Comparison of ENCODE assay signal across 9 mouse cellular contexts in the genomic region with DNA sequence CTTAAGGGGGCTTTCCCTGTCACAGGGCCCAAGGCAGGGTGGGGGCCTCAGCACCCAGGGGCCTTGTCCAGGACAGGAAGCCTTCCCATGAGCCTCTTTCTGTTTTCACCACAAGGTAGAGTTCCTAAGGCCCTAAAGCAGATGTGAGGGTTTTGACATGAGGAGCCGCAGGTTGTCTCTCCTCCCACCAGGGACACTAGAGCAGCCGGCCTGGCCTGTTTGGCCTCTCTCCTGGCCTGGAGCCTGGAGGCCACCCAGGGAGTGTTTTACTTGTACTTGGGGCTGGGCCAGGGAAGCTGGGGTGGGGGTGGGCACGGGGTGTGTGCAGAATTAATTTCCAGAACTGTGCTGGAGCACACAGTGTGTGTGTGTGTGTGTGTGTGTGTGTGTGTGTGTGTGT. TPM values are rescaled to one million over a fixed set of nuclear protein-coding genes. Genes with fewer than 3 reads are reported as not detected.
DNase-seq lines count a peak whose midpoint lies in the region; ATAC-seq and TF ChIP-seq lines count a peak whose summit lies in the region.
"Had no signal": no experiment of that assay in that cellular context is flagged by ENCODE, and none has a peak within 500 bp of the region (broad histone marks: within the 10 kb centered on the region; RNA-seq: fewer than 3 reads in every experiment).

No protein-coding gene starts in this region.

- no peak overlapping the region for H3K9ac ChIP-seq in midbrain, embryonic 16.5 days (ENCODE audit: low read depth, low read length)
- no peak overlapping the region for H3K9ac ChIP-seq in heart, postnatal 0 days (replicated peaks; ENCODE audit: low read depth, low read length)
- H3K9ac ChIP-seq: neural tube, embryonic 12.5 days had no signal

- DNase-seq in adrenal gland, adult (ENCODE audit: inconsistent age in 2 of 2, low spot score in 1 of 2), result peak; percentile 27 to 50
- DNase-seq in adrenal gland, adult 8-10 months, result no peak
- DNase-seq in midbrain, embryonic 10.5 days (ENCODE audit: low spot score), result peak; percentile 36
- DNase-seq in heart, postnatal 0 days (ENCODE audit: low spot score), result peak; percentile 80
- DNase-seq in lung, adult 18-20 months, result peak; percentile 71 to 82
- peak; percentile 78 to 80 for DNase-seq in urinary bladder, postnatal 4 days (ENCODE audit: low spot score in 2 of 2)
- DNase-seq in thymus, adult 2 months, result no peak

- no peak for TF ChIP-seq POLR2A in thymus, adult 2 months (IDR thresholded peaks at IDR 0.05; ENCODE audit: control insufficient read depth, extremely low read depth, insufficient read depth, low read length, poor library complexity)

- TF ChIP-seq CTCF in heart, postnatal 0 days (IDR thresholded peaks at IDR 0.05; ENCODE audit: low read depth), result peak; percentile 38; the same call in 1 of the 2 replicates
- no peak for TF ChIP-seq CTCF in thymus, adult 2 months (IDR thresholded peaks at IDR 0.05; ENCODE audit: borderline replicate concordance, control insufficient read depth, extremely low read depth, insufficient read depth, low read length, poor library complexity)

- no peak for ATAC-seq in midbrain, embryonic 16.5 days
- peak; percentile 74 for ATAC-seq in heart, postnatal 0 days (ENCODE audit: insufficient read depth, low read depth)

- no peak overlapping the region for H3K4me3 ChIP-seq in midbrain, embryonic 10.5 days
- no peak overlapping the region for H3K4me3 ChIP-seq in midbrain, embryonic 16.5 days (ENCODE audit: low read depth, low read length)
- no peak overlapping the region for H3K4me3 ChIP-seq in heart, postnatal 0 days (ENCODE audit: low read depth, low read length)
- no peak overlapping the region for H3K4me3 ChIP-seq in thymus, adult 2 months (ENCODE audit: control insufficient read depth, insufficient read depth, low read length)
- H3K4me3 ChIP-seq: neural tube, embryonic 12.5 days had no signal

- peaks cover 39% of the 10 kb centered on the region for H3K4me1 ChIP-seq in midbrain, embryonic 10.5 days
- peaks cover 2% of the 10 kb centered on the region; the same call in 1 of the 2 replicates for H3K4me1 ChIP-seq in midbrain, embryonic 16.5 days (ENCODE audit: control insufficient read depth, insufficient read depth, low read length)
- peaks cover 32% of the 10 kb centered on the region for H3K4me1 ChIP-seq in heart, postnatal 0 days (ENCODE audit: control insufficient read depth, insufficient read depth)
- H3K4me1 ChIP-seq in thymus, adult 2 months (replicated peaks; ENCODE audit: control insufficient read depth, insufficient read depth, low read length), result no peaks in the 10 kb centered on the region

- no peak overlapping the region for H3K4me2 ChIP-seq in midbrain, embryonic 16.5 days (ENCODE audit: low read length)
- no peak overlapping the region for H3K4me2 ChIP-seq in heart, postnatal 0 days (ENCODE audit: low read depth, low read length)
- H3K4me2 ChIP-seq: neural tube, embryonic 12.5 days had no signal

- no peaks in the 10 kb centered on the region for H3K36me3 ChIP-seq in midbrain, embryonic 10.5 days
- no peaks in the 10 kb centered on the region for H3K36me3 ChIP-seq in midbrain, embryonic 16.5 days (ENCODE audit: control insufficient read depth, insufficient read depth, low read length)
- no peaks in the 10 kb centered on the region for H3K36me3 ChIP-seq in heart, postnatal 0 days (replicated peaks; ENCODE audit: control insufficient read depth, insufficient read depth, low read length)
- no peaks in the 10 kb centered on the region for H3K36me3 ChIP-seq in thymus, adult 2 months (ENCODE audit: control insufficient read depth, insufficient read depth, low read length)
- H3K36me3 ChIP-seq: neural tube, embryonic 12.5 days had no signal

- H3K27me3 ChIP-seq in midbrain, embryonic 10.5 days (ENCODE audit: low read depth, poor library complexity, severe bottlenecking), result peaks cover 3% of the 10 kb centered on the region; the same call in 1 of the 2 replicates
- H3K27me3 ChIP-seq in midbrain, embryonic 16.5 days (ENCODE audit: control insufficient read depth, insufficient read depth, low read depth, low read length), result no peaks in the 10 kb centered on the region
- no peaks in the 10 kb centered on the region for H3K27me3 ChIP-seq in heart, postnatal 0 days (ENCODE audit: control insufficient read depth, insufficient read depth, low read length)
- H3K27me3 ChIP-seq in thymus, adult 2 months (ENCODE audit: control insufficient read depth, insufficient read depth, low read length), result no peaks in the 10 kb centered on the region
- H3K27me3 ChIP-seq: neural tube, embryonic 12.5 days had no signal

- no peak for TF ChIP-seq EP300 in heart, postnatal 0 days (IDR thresholded peaks at IDR 0.05; ENCODE audit: low read depth)

- WGBS in midbrain, embryonic 10.5 days, result 45% methylated on average over 3 of the region's 3 CpGs
- 26% methylated on average over 3 of the region's 3 CpGs for WGBS in midbrain, embryonic 16.5 days
- 3% methylated on average over 3 of the region's 3 CpGs for WGBS in heart, postnatal 0 days
- WGBS in thymus, adult 2 months, result 77% methylated on average over 3 of the region's 3 CpGs

- no peaks in the 10 kb centered on the region for H3K9me3 ChIP-seq in midbrain, embryonic 10.5 days (replicated peaks)
- no peaks in the 10 kb centered on the region for H3K9me3 ChIP-seq in midbrain, embryonic 16.5 days (replicated peaks; ENCODE audit: control insufficient read depth, low read length, poor library complexity, severe bottlenecking)
- H3K9me3 ChIP-seq in heart, postnatal 0 days (replicated peaks; ENCODE audit: control insufficient read depth, low read length), result no peaks in the 10 kb centered on the region
- H3K9me3 ChIP-seq: neural tube, embryonic 12.5 days had no signal

- H3K27ac ChIP-seq in midbrain, embryonic 10.5 days (replicated peaks), result no peak overlapping the region
- no peak overlapping the region for H3K27ac ChIP-seq in midbrain, embryonic 16.5 days (ENCODE audit: low read length)
- H3K27ac ChIP-seq in heart, postnatal 0 days (ENCODE audit: low read depth), result 0 out of 2 replicates have a peak overlapping the region, but pooled peaks have one; percentile 36
- no peak overlapping the region for H3K27ac ChIP-seq in thymus, adult 2 months (ENCODE audit: control insufficient read depth, insufficient read depth, low read length)
- H3K27ac ChIP-seq: neural tube, embryonic 12.5 days had no signal

RNA-seq across cellular contexts. Expression of a gene that starts 5.4 kb away (rescaled TPM):
- 10 to 100 TPM; 15.2 to 31.0 (median 22.8) TPM for total RNA-seq in adrenal gland, adult 8-10 months (2022)
- 121 and 123 TPM in 2 replicates for polyA plus RNA-seq in midbrain, embryonic 10.5 days (2016; fragmentation: Nextera tagmentation; extraction: Ambion mirVana)
- 47.6 and 57.4 TPM in 2 replicates for polyA plus RNA-seq in midbrain, embryonic 16.5 days (2015; fragmentation: Nextera tagmentation; extraction: Ambion mirVana)
- 69.3 and 80.6 TPM in 2 replicates for total RNA-seq in heart, postnatal 0 days (2014; rRNA removed; ENCODE audit: low replicate concordance)
- polyA plus RNA-seq in heart, postnatal 0 days (2015; fragmentation: Nextera tagmentation; extraction: Ambion mirVana), result 61.3 and 65.2 TPM in 2 replicates
- polyA plus RNA-seq in thymus, adult 2 months (2012; rRNA removed), result 4.9 and 6.4 TPM in 2 replicates

RNA-seq across cellular contexts. Expression of a gene that starts 31.2 kb away (rescaled TPM):
- total RNA-seq in adrenal gland, adult 8-10 months (2022), result 1 to 10 TPM; 2.1 to 7.3 (median 4.7) TPM
- polyA plus RNA-seq in midbrain, embryonic 10.5 days (2016; fragmentation: Nextera tagmentation; extraction: Ambion mirVana), result 17.5 and 19.4 TPM in 2 replicates
- 28.1 and 36.2 TPM in 2 replicates for polyA plus RNA-seq in midbrain, embryonic 16.5 days (2015; fragmentation: Nextera tagmentation; extraction: Ambion mirVana)
- total RNA-seq in heart, postnatal 0 days (2014; rRNA removed; ENCODE audit: low replicate concordance), result 1.0 and 3.6 TPM in 2 replicates
- 3.0 and 3.1 TPM in 2 replicates for polyA plus RNA-seq in heart, postnatal 0 days (2015; fragmentation: Nextera tagmentation; extraction: Ambion mirVana)
- polyA plus RNA-seq in thymus, adult 2 months (2012; rRNA removed), result 0.50 and 0.69 TPM in 2 replicates

RNA-seq across cellular contexts. Expression of a gene that starts 59.3 kb away (rescaled TPM):
- total RNA-seq in adrenal gland, adult 8-10 months (2022), result 1 to 10 TPM in 3 of 4 experiments, under 1 TPM in 1; 0.81 to 1.9 (median 1.5) TPM
- polyA plus RNA-seq in midbrain, embryonic 10.5 days (2016; fragmentation: Nextera tagmentation; extraction: Ambion mirVana), result 3.7 and 5.1 TPM in 2 replicates
- polyA plus RNA-seq in midbrain, embryonic 16.5 days (2015; fragmentation: Nextera tagmentation; extraction: Ambion mirVana), result 2.7 and 2.9 TPM in 2 replicates
- total RNA-seq in heart, postnatal 0 days (2014; rRNA removed; ENCODE audit: low replicate concordance), result 0.70 and 5.0 TPM in 2 replicates
- polyA plus RNA-seq in heart, postnatal 0 days (2015; fragmentation: Nextera tagmentation; extraction: Ambion mirVana), result 0.58 and 0.61 TPM in 2 replicates
- polyA plus RNA-seq in thymus, adult 2 months (2012; rRNA removed), result 0.33 and 0.54 TPM in 2 replicates

Comparison
In these comparisons a context has a peak if more than half of its experiments do, and no peak if none do; other contexts are left out.
1. DNase-seq: peak in adrenal gland, adult (2 of 2), midbrain, embryonic 10.5 days (single experiment), heart, postnatal 0 days (single experiment), lung, adult 18-20 months (2 of 2) and urinary bladder, postnatal 4 days (2 of 2); none in adrenal gland, adult 8-10 months (single experiment) and thymus, adult 2 months (single experiment).